Mouse (Mus musculus) testis, adult 2 months (tissue): ENCODE data around the gene Nat8f1.

Experiments
- CTCF ChIP-seq: fragments of 200-500 bp; IDR thresholded peaks from 2 replicates; pipeline ENCODE4 v1.5.1; 2012; ENCODE audit warnings: low read depth, mild to moderate bottlenecking, inconsistent platforms, low read length, moderate library complexity; ENCODE audit not compliant: control insufficient read depth, insufficient read depth, insufficient replicate concordance
- POLR2A ChIP-seq: fragments of 200-500 bp; IDR thresholded peaks from 2 replicates; pipeline ENCODE4 v1.6.1; 2012; ENCODE audit warnings: low read depth, mild to moderate bottlenecking, inconsistent platforms, low read length, moderate library complexity; ENCODE audit not compliant: control insufficient read depth

DNA sequence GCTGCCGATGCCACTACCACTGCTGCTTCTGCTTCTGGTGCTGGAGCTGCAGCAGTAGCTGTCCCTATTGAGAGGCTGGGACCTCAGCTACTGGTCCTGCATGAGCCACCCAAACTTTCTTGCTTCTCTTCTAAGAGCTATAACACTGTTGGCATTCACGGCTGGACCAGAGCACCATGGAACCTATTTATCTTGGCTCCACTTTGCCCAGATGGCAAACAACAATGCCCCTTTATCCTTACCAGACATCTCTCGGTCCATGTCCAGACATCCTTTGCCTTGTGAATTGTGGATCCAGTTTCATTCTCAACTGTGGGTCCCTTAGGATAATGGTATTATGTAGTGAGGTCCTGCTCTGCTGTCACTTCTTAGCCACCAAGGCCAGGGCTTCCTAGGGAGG is 54.2 kb downstream of the Nat8f1 start:
- no peak for TF ChIP-seq POLR2A
- no peak for TF ChIP-seq CTCF
